Mouse (Mus musculus) cerebellum, adult 2 months (tissue): ENCODE measurements around the gene Slc39a8.

Experiments
- CTCF ChIP-seq: fragments of 200-500 bp; IDR thresholded peaks from 2 replicates; pipeline ENCODE4 v1.5.1; 2011; ENCODE audit warnings: low read depth, mild to moderate bottlenecking, control low read depth, low read length, moderate library complexity, borderline replicate concordance; ENCODE audit not compliant: insufficient read depth
- POLR2A ChIP-seq: fragments of 200-500 bp; IDR thresholded peaks from 2 replicates; pipeline ENCODE4 v1.6.1; 2011; ENCODE audit warnings: low read length, control low read depth, borderline replicate concordance; ENCODE audit not compliant: insufficient read depth

GRCm38 (mm10) chr3:135859431-135859830 lies 34.4 kb downstream of the Slc39a8 start:
- TF ChIP-seq CTCF (no peak), POLR2A (no peak)
